16 mouse cellular contexts compared by ENCODE assay signal in genomic region chr14:45554336-45554735, GRCm38 (mm10). TPM values are rescaled to one million over a fixed set of nuclear protein-coding genes. Genes with fewer than 3 reads are reported as not detected.
DNase-seq lines count a peak whose midpoint lies in the region; ATAC-seq and TF ChIP-seq lines count a peak whose summit lies in the region.
"Had no signal": no experiment of that assay in that cellular context is flagged by ENCODE, and none has a peak within 500 bp of the region (broad histone marks: within the 10 kb centered on the region; RNA-seq: fewer than 3 reads in every experiment).

No protein-coding gene starts in this region.

- no peak for TF ChIP-seq CTCF in lung, embryonic 14.5 days (IDR thresholded peaks at IDR 0.05; ENCODE audit: low read depth)
- TF ChIP-seq CTCF in lung, adult 2 months (IDR thresholded peaks at IDR 0.05; ENCODE audit: insufficient read depth, low read length), result no peak
- TF ChIP-seq CTCF in stomach, postnatal 0 days (IDR thresholded peaks at IDR 0.05; ENCODE audit: low read depth), result no peak

- no peaks in the 10 kb centered on the region for H3K27me3 ChIP-seq in heart, embryonic 11.5 days (ENCODE audit: control insufficient read depth, insufficient read depth, low read length)
- H3K27me3 ChIP-seq in lung, embryonic 14.5 days (ENCODE audit: insufficient read depth, low read length), result no peaks in the 10 kb centered on the region
- no peaks in the 10 kb centered on the region for H3K27me3 ChIP-seq in stomach, postnatal 0 days (ENCODE audit: control insufficient read depth, insufficient read depth, low read length)
- H3K27me3 ChIP-seq: forebrain, embryonic 15.5 days; midbrain, embryonic 12.5 days had no signal

- WGBS in heart, embryonic 11.5 days (ENCODE audit: insufficient replicate concordance), result 84% methylated on average over 6 of the region's 6 CpGs
- WGBS in lung, embryonic 14.5 days, result 56% methylated on average over 6 of the region's 6 CpGs
- 63% methylated on average over 6 of the region's 6 CpGs for WGBS in lung, adult 2 months
- 54% methylated on average over 6 of the region's 6 CpGs for WGBS in stomach, postnatal 0 days

- intact Hi-C loops in heart, postnatal 10 days (cut with DNase I), result no loop called here

- no peak overlapping the region for H3K9ac ChIP-seq in heart, embryonic 11.5 days (ENCODE audit: low read depth, low read length)
- H3K9ac ChIP-seq in lung, embryonic 14.5 days, result no peak overlapping the region
- H3K9ac ChIP-seq in stomach, postnatal 0 days (ENCODE audit: low read length), result no peak overlapping the region
- H3K9ac ChIP-seq: forebrain, embryonic 15.5 days; liver, embryonic 14.5 days; midbrain, embryonic 12.5 days had no signal

- no peaks in the 10 kb centered on the region for H3K9me3 ChIP-seq in heart, embryonic 11.5 days (replicated peaks; ENCODE audit: control insufficient read depth, low read length)
- no peaks in the 10 kb centered on the region for H3K9me3 ChIP-seq in lung, embryonic 14.5 days (ENCODE audit: low read depth, low read length)
- H3K9me3 ChIP-seq in stomach, postnatal 0 days (ENCODE audit: control insufficient read depth, low read length), result no peaks in the 10 kb centered on the region
- H3K9me3 ChIP-seq: forebrain, embryonic 15.5 days; midbrain, embryonic 12.5 days had no signal

- no peak for TF ChIP-seq EP300 in stomach, postnatal 0 days (optimal IDR thresholded peaks at IDR 0.05)

- H3K4me2 ChIP-seq in heart, embryonic 11.5 days, result no peak overlapping the region
- H3K4me2 ChIP-seq in lung, embryonic 14.5 days, result no peak overlapping the region
- H3K4me2 ChIP-seq in stomach, postnatal 0 days (replicated peaks; ENCODE audit: low read depth), result no peak overlapping the region
- H3K4me2 ChIP-seq: forebrain, embryonic 15.5 days; midbrain, embryonic 12.5 days had no signal

- no peak overlapping the region for H3K4me3 ChIP-seq in heart, embryonic 11.5 days (ENCODE audit: low read depth, low read length)
- H3K4me3 ChIP-seq in lung, embryonic 14.5 days (ENCODE audit: low read depth, low read length), result no peak overlapping the region
- H3K4me3 ChIP-seq in lung, adult 2 months (replicated peaks; ENCODE audit: extremely low read depth, low read depth, low read length), result no peak overlapping the region
- H3K4me3 ChIP-seq in stomach, postnatal 0 days (ENCODE audit: low read depth, low read length), result no peak overlapping the region
- H3K4me3 ChIP-seq: erythroblast, embryonic 14.5 days; forebrain, embryonic 15.5 days; midbrain, embryonic 12.5 days had no signal

- DNase-seq in heart, adult 18-20 months, result peak; percentile 52 to 59
- DNase-seq in lung, embryonic 14.5 days, result peak; percentile 52
- DNase-seq in lung, adult 2 months, result no peak
- DNase-seq in heart, postnatal 10 days, result peak; percentile 58 to 63
- no peak for DNase-seq in stomach, postnatal 0 days (ENCODE audit: low spot score)
- no peak for DNase-seq in ovary, postnatal 14 days (ENCODE audit: low spot score)
- DNase-seq: adrenal gland, adult 8-10 months; cerebellum, adult 11 months; cerebellum, postnatal 14 days; thymus, postnatal 36 days had no signal

- ATAC-seq in heart, embryonic 11.5 days (replicated peaks; ENCODE audit: insufficient number of reproducible peaks, low FRiP score, low TSS enrichment), result no peak
- ATAC-seq in lung, embryonic 14.5 days (ENCODE audit: insufficient read depth), result no peak
- no peak for ATAC-seq in stomach, postnatal 0 days (ENCODE audit: low FRiP score, low TSS enrichment)
- ATAC-seq: forebrain, embryonic 15.5 days had no signal

- peaks cover 3% of the 10 kb centered on the region; the same call in 1 of the 2 replicates for H3K4me1 ChIP-seq in heart, embryonic 11.5 days (ENCODE audit: control insufficient read depth, insufficient read depth, low read length)
- peaks cover 7% of the 10 kb centered on the region for H3K4me1 ChIP-seq in lung, embryonic 14.5 days (ENCODE audit: insufficient read depth)
- H3K4me1 ChIP-seq in lung, adult 2 months (ENCODE audit: control insufficient read depth, insufficient read depth, low read length), result no peaks in the 10 kb centered on the region
- no peaks in the 10 kb centered on the region for H3K4me1 ChIP-seq in stomach, postnatal 0 days (replicated peaks; ENCODE audit: control insufficient read depth, insufficient read depth)
- H3K4me1 ChIP-seq: forebrain, embryonic 15.5 days; midbrain, embryonic 12.5 days had no signal

- TF ChIP-seq POLR2A in lung, adult 2 months (IDR thresholded peaks at IDR 0.05; ENCODE audit: borderline replicate concordance, extremely low read depth, low read depth, low read length), result no peak

- no peaks in the 10 kb centered on the region for H3K36me3 ChIP-seq in heart, embryonic 11.5 days (ENCODE audit: control insufficient read depth, insufficient read depth, low read length)
- H3K36me3 ChIP-seq in lung, embryonic 14.5 days (ENCODE audit: insufficient read depth), result no peaks in the 10 kb centered on the region
- H3K36me3 ChIP-seq in stomach, postnatal 0 days (ENCODE audit: control insufficient read depth, insufficient read depth, low read length), result no peaks in the 10 kb centered on the region
- H3K36me3 ChIP-seq: forebrain, embryonic 15.5 days; midbrain, embryonic 12.5 days had no signal

- H3K27ac ChIP-seq in heart, embryonic 11.5 days (ENCODE audit: low read depth, low read length), result no peak overlapping the region
- no peak overlapping the region for H3K27ac ChIP-seq in lung, embryonic 14.5 days (ENCODE audit: low read depth)
- H3K27ac ChIP-seq in stomach, postnatal 0 days (replicated peaks), result 0 out of 2 replicates have a peak overlapping the region, but pooled peaks have one; percentile 18
- H3K27ac ChIP-seq: forebrain, embryonic 15.5 days; liver, embryonic 14.5 days; midbrain, embryonic 12.5 days had no signal

RNA-seq across cellular contexts. Expression of gene Fermt2, which starts 24.4 kb away (rescaled TPM):
- 100 to 1,000 TPM; 215 to 269 TPM for total RNA-seq in heart, adult 18-20 months (2021)
- 168 and 188 TPM in 2 replicates for polyA plus RNA-seq in heart, embryonic 11.5 days (2014; fragmentation: Nextera tagmentation; extraction: Ambion mirVana)
- 209 and 229 TPM in 2 replicates for polyA plus RNA-seq in lung, embryonic 14.5 days (2014; fragmentation: Nextera tagmentation; extraction: Ambion mirVana)
- polyA plus RNA-seq in lung, adult 2 months (2012; rRNA removed), result 86.3 and 127 TPM in 2 replicates
- 100 to 1,000 TPM; 301 to 312 TPM for total RNA-seq in heart, postnatal 10 days (2021)
- 176 and 189 TPM in 2 replicates for polyA plus RNA-seq in stomach, postnatal 0 days (2015; fragmentation: Nextera tagmentation; extraction: Ambion mirVana)
- total RNA-seq: hematopoietic stem cell, adult 5-6 weeks had no signal
- polyA plus RNA-seq: erythroblast, embryonic 14.5 days had no signal

Comparison
In these comparisons a context has a peak if more than half of its experiments do, and no peak if none do; other contexts are left out.
1. DNase-seq: peak in heart, adult 18-20 months (2 of 2), lung, embryonic 14.5 days (single experiment) and heart, postnatal 10 days (2 of 2); none in lung, adult 2 months (single experiment), stomach, postnatal 0 days (single experiment) and ovary, postnatal 14 days (single experiment).